Mouse (Mus musculus) lung, postnatal 4 days (tissue): Measurements from ENCODE around the gene Nup205.
"Not testable (repeated sequence)": the region's sequence is repeated elsewhere in the genome, so short reads cannot be mapped to it uniquely, and the experiment has no call there.

Experiments used
- DNase-seq, 2 experiments: peaks; one replicate each; pipeline ENCODE4 v3.0.0; 2021

Nup205 gene

GRCm38 (mm10) chr6:35176979-35177649 lies at the start of gene Nup205:
Gene Nup205, plus strand, starts transcription at chr6:35177421.
- peak; percentile 86 to 87 for DNase-seq

GRCm38 (mm10) chr6:35132806-35133205 lies 44.4 kb upstream of the Nup205 start:
- DNase-seq, result no peak

GRCm38 (mm10) chr6:35133246-35133578 lies 44.0 kb upstream of the Nup205 start:
- DNase-seq, result no peak

- DNase-seq, result peak; percentile 98 to 99
Observed at GRCm38 (mm10) chr6:35133579-35134488, 43.4 kb upstream of the Nup205 start, which contains the start of gene Cnot4. Gene Cnot4, minus strand, starts transcription at chr6:35133724.

- no peak for DNase-seq
Observed at GRCm38 (mm10) chr6:35134844-35135243, 42.4 kb upstream of the Nup205 start.

- no peak for DNase-seq
Observed at GRCm38 (mm10) chr6:35140351-35140750, 36.9 kb upstream of the Nup205 start.

- no peak for DNase-seq
Observed at GRCm38 (mm10) chr6:35145569-35145968, 31.7 kb upstream of the Nup205 start.

GRCm38 (mm10) chr6:35147726-35148422 lies 29.3 kb upstream of the Nup205 start:
- no peak for DNase-seq

GRCm38 (mm10) chr6:35154540-35154939 lies 22.7 kb upstream of the Nup205 start:
- DNase-seq, result no peak

GRCm38 (mm10) chr6:35169250-35169649 lies 8.0 kb upstream of the Nup205 start:
- DNase-seq, result no peak

GRCm38 (mm10) chr6:35172028-35172427 lies 5.2 kb upstream of the Nup205 start:
- DNase-seq, result not testable (repeated sequence)

GRCm38 (mm10) chr6:35173181-35173580 lies 4.0 kb upstream of the Nup205 start:
- DNase-seq, result no peak

GRCm38 (mm10) chr6:35177650-35178272 lies 540 bp downstream of the Nup205 start:
- peak in 1 of 2 experiments; percentile 57 for DNase-seq

GRCm38 (mm10) chr6:35179299-35179698 lies 2.1 kb downstream of the Nup205 start:
- DNase-seq, result not testable (repeated sequence)

- DNase-seq, result no peak
Observed at GRCm38 (mm10) chr6:35184781-35185180, 7.6 kb downstream of the Nup205 start.

- no peak for DNase-seq
Observed at GRCm38 (mm10) chr6:35191198-35191597, 14.0 kb downstream of the Nup205 start.

- DNase-seq, result no peak
Observed at GRCm38 (mm10) chr6:35225696-35226095, 48.5 kb downstream of the Nup205 start.

- DNase-seq, result no peak
Observed at GRCm38 (mm10) chr6:35229415-35229814, 52.2 kb downstream of the Nup205 start.

- DNase-seq, result no peak
Observed at GRCm38 (mm10) chr6:35236108-35236785, 59.0 kb downstream of the Nup205 start.

- no peak for DNase-seq
Observed at GRCm38 (mm10) chr6:35243252-35243651, 66.0 kb downstream of the Nup205 start.

GRCm38 (mm10) chr6:35243989-35244388 lies 66.8 kb downstream of the Nup205 start:
- DNase-seq, result no peak

GRCm38 (mm10) chr6:35245086-35245485 lies 67.9 kb downstream of the Nup205 start:
- no peak for DNase-seq
